Mouse (Mus musculus) heart, postnatal 0 days (tissue): ENCODE measurements around the gene Gpr137. TPM values are rescaled to one million over a fixed set of nuclear protein-coding genes. Genes with fewer than 3 reads are reported as not detected.

Experiments used
- ATAC-seq: fragments of 200-750 bp; cut with Nextera tagmentation; 2 replicates; pipeline ENCODE4 v1.8.0; 2017; ENCODE audit warnings: low read depth, moderate number of reproducible peaks, moderate library complexity; ENCODE audit not compliant: insufficient read depth
- DNase-seq: peaks from one replicate; pipeline ENCODE4 v3.0.0-alpha.2; 2016; ENCODE audit warnings: low spot score
- H3K27ac ChIP-seq: fragments of 300-500 bp; sonication (generic); 2 replicates; pipeline ENCODE4 v1.5.1; 2014; ENCODE audit warnings: low read depth, mild to moderate bottlenecking
- H3K27me3 ChIP-seq: fragments of 300-500 bp; sonication (generic); 2 replicates; pipeline ENCODE4 v1.6.1; 2014; ENCODE audit warnings: low read length, mixed read lengths; ENCODE audit not compliant: control insufficient read depth, insufficient read depth
- H3K36me3 ChIP-seq: fragments of 300-500 bp; sonication (generic); replicated peaks from 2 replicates; pipeline ENCODE4 v1.6.1; 2014; ENCODE audit warnings: low read length, mixed read lengths; ENCODE audit not compliant: control insufficient read depth, insufficient read depth
- H3K4me1 ChIP-seq: fragments of 300-500 bp; sonication (generic); 2 replicates; pipeline ENCODE4 v1.6.1; 2014; ENCODE audit warnings: antibody characterized with exemption; ENCODE audit not compliant: control insufficient read depth, insufficient read depth
- H3K4me2 ChIP-seq: fragments of 300-500 bp; sonication (generic); 2 replicates; pipeline ENCODE4 v1.6.1; 2014; ENCODE audit warnings: low read depth, mild to moderate bottlenecking, low read length, moderate library complexity
- H3K4me3 ChIP-seq: fragments of 300-500 bp; sonication (generic); 2 replicates; pipeline ENCODE4 v1.5.1; 2014; ENCODE audit warnings: low read depth, low read length
- H3K9ac ChIP-seq: fragments of 300-500 bp; sonication (generic); replicated peaks from 2 replicates; pipeline ENCODE4 v1.6.1; 2014; ENCODE audit warnings: low read depth, low read length, mixed read lengths
- H3K9me3 ChIP-seq: fragments of 300-500 bp; sonication (generic); replicated peaks from 2 replicates; pipeline ENCODE4 v1.6.1; 2016; ENCODE audit warnings: low read length; ENCODE audit not compliant: control insufficient read depth
- CTCF ChIP-seq: IDR thresholded peaks from 2 replicates; pipeline ENCODE4 v1.5.1; 2016; ENCODE audit warnings: antibody characterized with exemption, control low read depth, low read depth
- EP300 ChIP-seq: IDR thresholded peaks from 2 replicates; pipeline ENCODE4 v1.6.1; 2016; ENCODE audit warnings: antibody characterized with exemption, low read depth
- WGBS: fragments of 180-500 bp; shearing (Covaris S2); extraction: QIAGEN DNeasy Blood & Tissue Kit; methylation state at CpG from one replicate; pipeline ENCODE4 v1.1.7; 2014; 5-methylcytosine and 5-hydroxymethylcytosine counted together
- polyA plus RNA-seq: library from polyadenylated mRNA; unstranded; fragments of >200 nt; fragmentation: Nextera tagmentation; extraction: Ambion mirVana; gene quantifications from 2 replicates; pipeline ENCODE4 v1.2.1, GENCODE M21; 2015
- total RNA-seq: library from RNA; depleted of rRNA; stranded (reverse); fragments of >200 nt; gene quantifications from 2 replicates; pipeline ENCODE4 v1.2.3, GENCODE M21; 2014; ENCODE audit warnings: low replicate concordance

Gene Gpr137
- total and polyA plus RNA-seq, 2 experiments from 2014 or later = 16.8 to 46.1 TPM

- peak within 1 kb of the TSS; percentile 99 for H3K27ac ChIP-seq
- peak; percentile 63 for ATAC-seq
- TF ChIP-seq EP300 (0 out of 2 replicates have a peak, but pooled peaks have one; percentile 11), CTCF (no peak)
- WGBS = under 1% methylated on average over 55 of the region's 85 CpGs
- peak within 1 kb of the TSS; percentile 89 for H3K4me2 ChIP-seq
- DNase-seq = peak; percentile 69
- peaks cover 15% of the 10 kb centered on the region; the same call in 1 of the 2 replicates for H3K4me1 ChIP-seq
- no peaks in the 10 kb centered on the region for H3K27me3 ChIP-seq
- H3K4me3 ChIP-seq = peak within 1 kb of the TSS; percentile 93
- H3K36me3 ChIP-seq = peaks cover 26% of the 10 kb centered on the region
- peak within 1 kb of the TSS; percentile 93 for H3K9ac ChIP-seq
- no peaks in the 10 kb centered on the region for H3K9me3 ChIP-seq
These were observed 45.0 kb upstream of the Gpr137 start, which contains the start of gene Vegfb for GRCm38 (mm10) chr19:6987061-6987903. Vegfb (minus strand) TSS chr19:6987651.

- peak overlapping the region; percentile 89 for H3K4me2 ChIP-seq
- peaks cover 16% of the 10 kb centered on the region for H3K4me1 ChIP-seq
- DNase-seq = no peak
- peak overlapping the region; percentile 93 for H3K4me3 ChIP-seq
- H3K9ac ChIP-seq = peak overlapping the region; percentile 93; the same call in 1 of the 2 replicates
- peaks cover 28% of the 10 kb centered on the region for H3K36me3 ChIP-seq
- no peaks in the 10 kb centered on the region for H3K9me3 ChIP-seq
- TF ChIP-seq EP300 = no peak
- no peak for ATAC-seq
- no peaks in the 10 kb centered on the region for H3K27me3 ChIP-seq
- 53% methylated on average over 10 of the region's 10 CpGs for WGBS
- peak overlapping the region; percentile 99 for H3K27ac ChIP-seq
These were observed 43.9 kb upstream of the Gpr137 start for GRCm38 (mm10) chr19:6985951-6986708.

DNA sequence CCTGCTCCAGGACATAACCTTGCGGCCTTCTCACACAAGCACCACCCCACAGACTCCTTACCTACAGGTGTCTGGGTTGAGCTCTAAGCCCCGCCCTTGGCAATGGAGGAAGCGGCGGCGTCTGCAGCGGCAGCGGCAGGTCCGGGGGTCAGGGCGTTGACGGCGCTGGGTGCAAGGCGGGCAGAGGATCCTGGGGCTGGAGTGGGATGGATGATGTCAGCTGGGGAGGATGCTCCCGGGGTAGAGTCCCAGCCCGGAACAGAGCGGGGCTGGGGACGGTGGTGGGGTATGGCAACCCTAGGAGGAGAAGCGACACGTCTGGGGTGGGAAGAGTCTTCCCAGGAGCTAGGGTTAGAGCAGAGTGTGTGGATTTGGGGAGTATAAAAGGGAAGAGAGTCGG is 43.0 kb upstream of the Gpr137 start:
- Histone ChIP-seq H3K9ac (no peak overlapping the region), H3K36me3 (peaks cover 28% of the 10 kb centered on the region), H3K27me3 (no peaks in the 10 kb centered on the region), H3K4me3 (no peak overlapping the region), H3K4me1 (peaks cover 20% of the 10 kb centered on the region), H3K9me3 (no peaks in the 10 kb centered on the region), H3K4me2 (no peak overlapping the region), H3K27ac (no peak overlapping the region)
- 80% methylated on average over 19 of the region's 19 CpGs for WGBS
- DNase-seq (no peak), ATAC-seq (no peak)
- TF ChIP-seq EP300 = no peak
- no peak for TF ChIP-seq CTCF

DNA sequence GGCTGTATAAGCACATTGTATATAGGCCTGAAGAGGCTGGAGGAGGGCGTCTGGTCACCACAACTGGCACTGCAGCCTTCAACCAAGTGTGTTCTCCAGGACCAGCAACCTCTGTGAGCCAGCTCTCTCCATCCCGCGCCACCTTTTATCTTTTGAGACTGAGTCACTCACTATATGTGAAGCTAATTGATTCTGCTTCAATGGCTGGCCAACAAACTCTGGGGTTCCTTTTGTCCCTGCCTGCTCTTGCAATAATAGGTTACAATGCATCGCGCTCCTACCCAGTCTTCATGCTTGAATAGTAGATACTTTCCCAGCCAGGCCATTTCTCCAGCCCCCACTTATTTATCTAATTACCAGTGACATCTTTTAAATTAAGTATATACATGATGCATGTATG is 41.3 kb upstream of the Gpr137 start:
- Histone ChIP-seq H3K4me2 (no peak overlapping the region), H3K9me3 (no peaks in the 10 kb centered on the region), H3K9ac (no peak overlapping the region), H3K27ac (no peak overlapping the region), H3K27me3 (no peaks in the 10 kb centered on the region), H3K4me1 (peaks cover 28% of the 10 kb centered on the region), H3K4me3 (no peak overlapping the region), H3K36me3 (peaks cover 30% of the 10 kb centered on the region)
- 92% methylated on average over 5 of the region's 5 CpGs for WGBS
- TF ChIP-seq CTCF (no peak), EP300 (no peak)
- DNase-seq (no peak), ATAC-seq (no peak)

DNA sequence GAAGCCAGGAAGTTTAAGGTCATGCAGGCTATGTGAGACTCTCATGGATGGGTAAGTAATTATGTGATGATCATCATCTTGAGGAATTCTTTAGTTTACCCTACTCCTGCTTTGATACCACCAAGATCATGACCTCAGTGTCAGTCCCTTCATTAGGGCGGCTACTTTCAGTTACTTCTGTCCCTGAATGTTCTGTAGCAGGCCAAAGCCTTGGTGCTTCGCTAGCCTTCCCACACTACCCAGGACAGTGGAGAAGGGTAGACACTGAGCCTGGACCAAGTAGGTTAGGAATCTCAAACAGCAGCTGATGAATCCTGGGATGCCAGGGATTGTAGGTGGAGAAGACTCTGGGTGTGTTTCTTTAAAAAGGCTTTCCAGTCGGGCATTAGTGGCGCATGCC is 39.2 kb upstream of the Gpr137 start:
- Histone ChIP-seq H3K9ac (peak overlapping the region; percentile 72; the same call in 1 of the 2 replicates), H3K27me3 (no peaks in the 10 kb centered on the region), H3K36me3 (peaks cover 43% of the 10 kb centered on the region), H3K4me1 (peaks cover 31% of the 10 kb centered on the region), H3K4me2 (peak overlapping the region; percentile 69), H3K27ac (peak overlapping the region; percentile 98), H3K4me3 (no peak overlapping the region), H3K9me3 (no peaks in the 10 kb centered on the region)
- 84% methylated on average over 4 of the region's 4 CpGs for WGBS
- TF ChIP-seq CTCF (no peak), EP300 (no peak)
- ATAC-seq (no peak), DNase-seq (no peak)
